Mouse (Mus musculus): ENCODE measurements at regions not wholly inside any gene's neighbourhood (a gene's known extent, or its start where the extent isn't known, plus 50 kb on each side); places are given as distances from the start of the nearest gene placed in this dataset.

- no peak for DNase-seq (ENCODE audit: low spot score)
These were observed 97.3 kb upstream of the Tmtc4 start for GRCm38 (mm10) chr14:123081016-123081714.

DNA sequence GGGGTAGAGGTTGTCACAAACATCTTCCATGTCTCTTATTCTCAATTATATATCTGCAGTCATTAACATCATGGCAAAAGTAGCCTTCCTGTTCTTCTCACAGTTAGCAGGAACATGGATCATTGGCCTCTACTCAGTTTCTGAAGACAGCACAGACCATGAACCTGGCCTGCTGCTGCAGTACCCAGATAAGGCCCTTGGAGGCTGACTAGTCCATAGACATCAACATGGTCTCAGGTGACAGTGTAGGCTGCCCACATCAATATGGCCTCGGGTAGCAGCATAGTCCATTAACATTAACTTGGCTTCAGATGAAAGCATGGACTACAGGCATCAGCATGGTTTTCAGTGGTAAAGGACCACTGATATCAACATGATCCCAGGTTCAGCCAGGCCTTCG, 95.9 kb upstream of the Tmtc4 start:
- no peak for DNase-seq (ENCODE audit: low spot score)

GRCm38 (mm10) chr14:123078804-123079203, 95.0 kb upstream of the Tmtc4 start:
- DNase-seq (ENCODE audit: low spot score) = no peak

DNA sequence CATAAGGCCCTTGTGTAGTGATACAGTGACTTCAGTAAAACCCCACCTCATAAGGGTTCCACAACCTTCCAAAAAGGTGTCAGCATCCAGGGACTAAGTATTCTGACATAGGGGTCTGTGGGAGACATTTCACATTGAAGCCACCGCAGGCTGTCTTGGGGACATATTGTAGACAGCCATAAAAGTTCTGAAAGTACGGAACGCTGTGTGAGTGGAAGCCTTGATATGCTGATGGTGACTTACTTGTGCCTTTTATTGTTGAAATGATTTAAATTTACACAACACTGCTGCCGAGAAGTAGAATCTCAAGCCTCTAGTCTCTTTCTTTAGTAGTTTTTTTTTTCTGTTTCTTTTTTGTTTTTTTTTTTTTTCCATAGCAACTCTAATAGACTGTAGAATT, 82.5 kb upstream of the Tmtc4 start:
- DNase-seq (ENCODE audit: low spot score) = no peak

DNA sequence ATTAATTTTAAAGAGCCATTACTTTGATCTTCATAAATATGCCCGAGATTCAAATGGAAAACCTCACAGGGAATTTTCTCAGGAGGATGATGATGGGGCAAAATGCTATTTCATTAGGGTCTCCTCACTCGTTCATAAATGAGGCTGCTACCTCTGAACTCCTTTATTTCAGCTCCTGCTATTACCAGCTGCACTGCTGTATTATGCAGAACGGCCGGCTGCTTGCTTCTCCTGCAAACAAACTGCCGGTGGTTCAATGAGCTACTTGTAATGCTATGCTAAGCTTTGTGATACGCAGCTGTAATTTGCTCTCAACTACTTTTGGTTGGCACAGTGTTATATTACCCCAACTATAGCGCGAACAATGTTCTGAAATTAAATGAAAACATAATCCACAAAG, 81.7 kb upstream of the Tmtc4 start:
- DNase-seq (ENCODE audit: low spot score) = no peak

DNA sequence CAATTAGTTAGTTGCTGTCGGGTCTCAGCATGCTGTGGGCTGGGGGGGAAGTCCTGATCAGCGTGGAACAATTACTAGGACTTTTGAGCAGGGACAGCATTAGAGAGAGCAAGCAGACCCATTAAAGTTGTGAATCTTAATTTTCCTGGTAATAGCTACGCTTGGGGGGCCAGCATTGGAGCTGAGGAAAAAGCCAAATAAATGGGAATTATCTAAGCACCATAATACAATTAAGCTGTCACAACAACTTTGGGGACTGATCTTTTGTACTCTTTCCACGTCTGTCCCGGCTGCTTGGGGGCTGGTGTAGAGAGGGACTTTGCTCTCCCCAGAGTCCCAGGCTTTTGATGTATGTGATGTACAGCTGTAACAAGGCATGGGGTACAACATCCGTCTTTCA, 81.3 kb upstream of the Tmtc4 start:
- DNase-seq (ENCODE audit: low spot score) = no peak

GRCm38 (mm10) chr14:123062908-123063307, 79.1 kb upstream of the Tmtc4 start:
- no peak for DNase-seq (ENCODE audit: low spot score)

- DNase-seq (ENCODE audit: low spot score) = no peak
These were observed 73.1 kb upstream of the Tmtc4 start for GRCm38 (mm10) chr14:123056976-123057375.

DNA sequence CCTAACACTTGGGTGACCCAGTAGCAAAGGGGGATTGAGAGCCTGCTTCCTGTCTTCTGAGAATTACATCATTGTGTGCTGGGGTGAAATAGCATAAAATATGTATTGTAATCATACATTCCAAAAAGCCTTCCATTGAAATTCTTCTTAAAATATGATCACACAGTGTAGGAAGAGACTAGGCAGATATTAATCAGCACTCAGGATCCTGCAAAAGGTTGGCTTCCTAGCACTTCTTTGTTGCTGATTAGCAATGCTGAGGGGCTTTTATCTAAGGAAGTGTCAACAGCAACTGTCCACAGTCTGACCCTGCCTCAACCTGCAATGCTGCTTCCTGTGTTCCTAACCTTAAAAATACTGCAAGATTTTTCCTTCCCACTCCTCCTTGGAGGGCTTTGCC, 64.6 kb upstream of the Tmtc4 start:
- no peak for DNase-seq (ENCODE audit: low spot score)

DNA sequence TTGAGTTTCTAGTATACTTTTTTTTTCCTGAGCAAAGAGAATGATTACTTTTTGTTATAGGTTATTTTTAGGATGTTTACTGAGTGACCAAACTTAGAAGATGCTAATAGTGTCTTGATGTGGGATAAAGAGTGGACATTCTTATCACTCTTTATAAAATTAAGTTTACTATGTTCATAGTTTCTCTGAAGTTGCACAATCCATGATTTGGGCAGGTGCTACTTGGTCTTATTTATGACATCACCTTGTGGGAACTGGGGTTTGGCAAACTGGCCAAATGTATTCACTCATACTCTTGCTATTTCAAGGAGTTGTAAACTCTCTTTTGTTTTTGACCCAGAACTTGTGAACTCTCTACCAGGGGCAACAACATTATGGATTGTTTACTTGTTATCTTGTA, 56.2 kb upstream of the Tmtc4 start:
- no peak for DNase-seq (ENCODE audit: low spot score)

GRCm38 (mm10) chr14:123037444-123037843, 53.6 kb upstream of the Tmtc4 start:
- DNase-seq (ENCODE audit: low spot score) = no peak

All from ovary, postnatal 14 days (tissue).